Mouse (Mus musculus) frontal cortex, adult (tissue): Measurements from ENCODE around the gene Gm8050.
"Not testable (repeated sequence)": the region's sequence is repeated elsewhere in the genome, so short reads cannot be mapped to it uniquely, and the experiment has no call there.

Experiments
- ATAC-seq: cut with Nextera tagmentation; 2 replicates; pipeline ENCODE4 v1.9.2; 2017; ENCODE audit warnings: mild to moderate bottlenecking, moderate library complexity, mixed read lengths; ENCODE audit not compliant: low TSS enrichment

The Gm8050 gene

DNA sequence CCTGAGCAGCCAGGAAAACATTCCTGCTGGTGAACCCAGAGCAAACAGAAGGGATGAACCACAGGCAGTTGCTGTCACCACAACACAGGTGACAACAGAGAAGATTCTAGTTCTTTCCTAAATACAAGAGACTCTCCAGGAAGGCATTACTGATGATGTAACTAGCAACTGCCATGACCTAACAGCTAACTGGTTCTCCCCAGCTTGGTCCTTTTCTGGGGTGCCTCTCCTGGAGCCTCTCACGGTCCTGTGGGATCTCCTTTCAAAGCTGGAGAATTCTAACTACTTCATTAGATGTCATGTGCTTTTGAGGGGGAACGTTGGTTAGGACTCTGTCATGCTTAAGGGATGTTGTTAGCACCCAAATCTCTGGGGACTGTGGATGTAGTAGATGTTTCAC is at the start of gene Gm8050:
Gene Gm8050 (minus strand): TSS at position 101 of the 400 bp plus-strand sequence.
- ATAC-seq, result not testable (repeated sequence)

DNA sequence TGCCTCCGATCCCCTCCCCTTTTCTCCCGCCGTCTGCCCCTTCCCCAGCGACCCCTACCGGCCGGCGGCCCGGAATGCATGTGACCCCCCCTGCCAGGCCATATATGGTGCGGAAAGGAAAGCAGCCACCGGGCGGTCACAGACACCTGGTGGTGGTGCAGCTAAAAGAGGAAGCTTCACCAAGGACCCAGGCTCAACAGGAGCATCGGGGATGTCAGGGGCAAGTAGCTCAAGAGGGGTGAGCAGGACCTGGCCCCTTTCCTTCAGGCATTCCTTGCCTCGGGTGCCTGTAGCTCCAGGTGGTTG is 37.1 kb upstream of the Gm8050 start:
- ATAC-seq, result not testable (repeated sequence)

DNA sequence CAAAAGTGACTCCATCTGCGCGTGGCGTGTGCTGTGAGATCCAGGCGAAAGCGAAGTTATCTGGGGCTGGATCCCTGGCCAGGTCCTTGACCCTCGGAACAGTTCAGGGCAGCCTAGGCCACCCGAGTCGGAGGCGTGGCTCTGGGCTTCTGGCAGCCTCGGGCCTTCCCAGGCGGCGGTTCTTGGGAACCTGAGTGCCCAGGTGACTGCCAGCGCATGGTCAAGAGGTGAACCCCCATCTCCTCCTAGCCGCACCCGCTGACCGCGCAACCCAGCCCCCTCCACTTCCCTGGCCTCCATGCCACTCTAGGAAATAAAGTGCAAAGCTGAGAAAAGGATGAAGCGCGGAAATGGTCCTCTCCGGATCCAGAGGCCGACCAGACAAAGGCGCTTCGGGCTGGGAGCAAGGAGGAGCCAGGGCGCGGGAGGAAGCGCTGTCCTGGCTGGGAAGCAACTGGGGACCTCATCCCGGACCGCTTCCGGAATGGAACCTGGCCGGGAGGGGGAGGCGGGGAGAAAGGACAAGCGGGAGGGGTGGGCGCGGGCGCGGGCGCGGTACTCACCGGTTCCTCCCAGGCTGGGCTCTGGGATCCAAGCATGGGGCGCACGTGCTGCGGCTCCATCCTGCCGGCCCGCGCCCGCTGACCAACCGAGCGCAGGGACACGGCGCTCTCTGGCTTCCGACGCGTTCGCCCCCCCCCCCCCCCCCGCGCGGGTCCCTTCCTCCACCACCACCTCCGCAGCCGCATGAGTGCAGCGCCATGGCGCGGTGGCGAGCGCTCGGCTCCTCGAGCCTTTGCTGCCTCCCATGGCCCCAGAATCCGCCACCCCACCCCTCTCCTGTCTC is 36.6 kb upstream of the Gm8050 start:
- not testable (repeated sequence) for ATAC-seq

GRCm38 (mm10) chr14:6742232-6742631 is 22.2 kb upstream of the Gm8050 start, which contains the start of gene Gm3636:
TSS of gene Gm3636 (minus strand) at chr14:6742332.
- not testable (repeated sequence) for ATAC-seq

DNA sequence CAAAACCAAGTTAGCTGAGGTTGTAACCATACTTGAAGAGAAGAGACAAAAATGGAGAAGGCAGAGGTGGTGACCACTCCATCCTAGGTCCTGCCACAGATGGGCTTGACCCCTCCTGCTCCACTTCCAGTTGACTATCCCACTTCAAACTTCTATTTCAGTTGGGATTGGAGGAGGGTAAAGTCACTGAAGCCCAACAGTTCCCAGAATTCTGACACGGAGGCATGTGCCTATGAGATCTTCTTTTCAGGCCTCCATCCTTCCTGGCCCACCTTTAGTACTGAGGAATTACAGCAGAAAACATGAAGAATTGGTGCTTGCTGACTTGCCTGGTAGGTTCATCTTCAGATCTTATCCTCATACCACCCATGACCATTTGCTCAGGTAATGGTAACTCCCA is 36.0 kb downstream of the Gm8050 start, which contains the start of gene Gm10251:
Gene Gm10251 (minus strand): TSS at position 101 of the 400 bp plus-strand sequence.
- ATAC-seq, result not testable (repeated sequence)
